Mouse (Mus musculus) embryonic fibroblast, embryonic 13.5 days (primary cell): Measurements from ENCODE around the gene Rufy3.

ENCODE experiments used
- CTCF ChIP-seq: IDR thresholded peaks from 2 replicates; pipeline ENCODE4 v1.5.1; 2011; ENCODE audit warnings: mild to moderate bottlenecking, control low read depth, low read length, moderate library complexity, borderline replicate concordance; ENCODE audit not compliant: insufficient read depth
- POLR2A ChIP-seq: IDR thresholded peaks from 2 replicates; pipeline ENCODE4 v1.6.1; 2011; ENCODE audit warnings: low read depth, mild to moderate bottlenecking, control low read depth, low read length, moderate library complexity

- peak; percentile 36; the same call in 1 of the 2 replicates for TF ChIP-seq POLR2A
- TF ChIP-seq CTCF = no peak
Observed at GRCm38 (mm10) chr5:88553271-88554085, 11.4 kb upstream of the Rufy3 start.
